21 mouse cellular contexts compared by ENCODE assay signal in the genomic region with DNA sequence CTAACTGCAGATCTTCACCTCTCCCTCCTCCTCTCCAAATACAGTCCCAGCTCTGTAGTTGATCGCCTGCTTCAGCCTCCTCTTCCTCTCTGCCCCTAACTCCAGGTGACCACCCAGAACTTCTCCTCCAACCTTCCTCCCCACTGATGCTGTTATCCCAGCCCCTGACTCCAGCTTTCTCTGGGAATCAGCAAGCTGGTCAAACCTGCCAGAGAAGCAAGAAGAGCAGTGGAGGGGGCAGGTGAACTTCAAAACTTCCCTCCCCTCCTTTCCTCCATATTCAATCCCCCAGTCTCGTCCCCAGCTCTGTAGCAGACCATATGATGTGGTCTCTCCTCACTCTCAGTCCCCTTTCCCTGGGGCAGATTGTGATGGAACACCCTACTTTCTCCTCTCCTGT. TPM values are rescaled to one million over a fixed set of nuclear protein-coding genes. Genes with fewer than 3 reads are reported as not detected.
"Had no signal": no experiment of that assay in that cellular context is flagged by ENCODE, and none has a peak within 500 bp of the region (broad histone marks: within the 10 kb centered on the region; RNA-seq: fewer than 3 reads in every experiment).

No protein-coding gene starts in this region.

- H3K4me2 ChIP-seq: lung, embryonic 15.5 days; midbrain, embryonic 12.5 days; neural tube, embryonic 12.5 days; stomach, embryonic 15.5 days had no signal

- H3K27ac ChIP-seq: lung, embryonic 15.5 days; macrophage; midbrain, embryonic 12.5 days; neural tube, embryonic 12.5 days; stomach, embryonic 15.5 days; stomach, postnatal 0 days had no signal

- H3K4me3 ChIP-seq: lung, embryonic 15.5 days; megakaryocyte, embryonic 14.5 days; midbrain, embryonic 12.5 days; neural tube, embryonic 12.5 days; stomach, embryonic 15.5 days had no signal

- DNase-seq: liver, postnatal 0 days; lung, adult 2 months; lung, postnatal 14 days; lung, postnatal 36 days; midbrain, embryonic 14.5 days; right cerebral cortex, postnatal 14 days; thymus, adult 2 months; thymus, postnatal 25 days; thymus, postnatal 4 days had no signal

- H3K36me3 ChIP-seq: lung, embryonic 15.5 days; midbrain, embryonic 12.5 days; neural tube, embryonic 12.5 days; stomach, embryonic 15.5 days had no signal

- H3K9ac ChIP-seq: liver, postnatal 0 days; lung, embryonic 15.5 days; midbrain, embryonic 12.5 days; neural tube, embryonic 12.5 days; stomach, embryonic 15.5 days had no signal

- H3K9me3 ChIP-seq: lung, embryonic 15.5 days; midbrain, embryonic 12.5 days; neural tube, embryonic 12.5 days; stomach, embryonic 15.5 days had no signal

- ATAC-seq: liver, postnatal 0 days; lung, postnatal 0 days had no signal

RNA-seq across cellular contexts. Expression of a gene that starts 15.9 kb away (rescaled TPM):
- total RNA-seq: midbrain, postnatal 0 days; monocyte, adult 5-6 weeks; neutrophil, adult 5-6 weeks had no signal
- polyA plus RNA-seq: macrophage; testis, adult 2 months had no signal
